Mouse (Mus musculus) thymus, adult 18-20 months (tissue): ENCODE measurements around the gene Gm9774.

Experiments
- DNase-seq, 2 experiments: peaks; one replicate each; pipeline ENCODE4 v3.0.0; 2022; ENCODE audit warnings: mixed read lengths in 2 of 2

The Gm9774 gene

DNA sequence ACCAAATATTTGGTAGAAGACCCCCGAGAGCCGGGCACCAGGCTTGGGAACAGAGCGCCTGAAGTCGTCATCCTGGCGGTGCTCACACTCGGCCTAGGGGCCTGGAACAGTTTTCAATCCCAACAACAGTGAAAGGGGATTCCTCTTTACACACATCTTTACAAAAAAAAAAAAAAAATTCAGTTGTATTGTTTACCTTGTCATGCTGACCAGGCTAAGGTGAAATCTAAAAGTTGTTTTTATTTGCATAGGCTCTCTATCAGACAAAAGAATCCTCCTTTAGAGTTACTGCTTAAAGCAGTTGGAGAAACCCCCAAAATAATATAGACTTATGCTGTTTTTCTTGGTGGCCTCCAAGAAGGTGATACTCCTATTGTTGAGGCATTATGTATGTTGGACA is at the start of gene Gm9774:
Gene Gm9774, minus strand, starts transcription at position 101 of the 400 bp plus-strand sequence.
- DNase-seq, result no peak

GRCm38 (mm10) chr3:92470111-92470510 is 40.9 kb upstream of the Gm9774 start:
- no peak for DNase-seq

- no peak for DNase-seq
Measured at GRCm38 (mm10) chr3:92467424-92467823, 38.2 kb upstream of the Gm9774 start.

- no peak for DNase-seq
Measured at GRCm38 (mm10) chr3:92466576-92466975, 37.4 kb upstream of the Gm9774 start.

DNA sequence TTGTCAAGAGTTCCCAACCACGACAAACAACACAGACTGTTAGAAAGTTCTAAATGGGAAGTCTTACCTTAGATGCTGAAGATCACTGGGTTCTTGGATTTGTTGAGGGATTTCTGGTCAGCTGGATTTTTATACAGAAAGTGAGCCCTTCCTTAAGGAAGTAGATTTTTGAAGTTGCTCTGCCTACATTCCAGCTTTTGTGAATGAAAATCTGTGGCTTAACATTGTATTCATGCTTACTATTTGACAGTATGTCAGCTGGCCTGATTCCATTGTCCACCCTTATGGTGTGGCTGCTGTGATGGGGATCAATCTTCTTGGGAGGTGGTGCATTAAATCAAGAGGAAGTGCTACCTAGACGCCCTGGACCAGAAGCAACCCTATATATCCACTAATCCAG is 29.4 kb upstream of the Gm9774 start, which contains the start of gene Sprr3:
Gene Sprr3, minus strand, starts transcription at position 101 of the 400 bp plus-strand sequence.
- no peak for DNase-seq

DNA sequence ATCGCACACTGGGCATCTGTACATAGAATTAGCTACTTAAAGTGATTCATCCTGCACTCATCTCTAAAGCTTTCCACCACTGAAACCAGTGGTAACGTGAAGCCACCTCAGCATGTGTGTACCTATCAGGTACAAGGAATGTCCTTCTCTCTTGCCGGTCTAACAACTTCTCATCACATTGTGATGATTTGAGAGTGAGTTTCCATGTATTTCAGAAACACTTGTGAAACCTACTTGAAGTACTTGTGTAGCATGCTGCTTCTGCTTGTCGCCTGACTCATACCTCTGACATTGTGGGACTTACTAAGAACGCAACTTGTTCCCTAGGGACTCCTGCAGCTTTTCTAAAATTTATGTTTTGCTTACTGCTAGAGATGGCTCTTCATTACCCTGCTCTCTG is 25.9 kb upstream of the Gm9774 start:
- DNase-seq, result no peak

DNA sequence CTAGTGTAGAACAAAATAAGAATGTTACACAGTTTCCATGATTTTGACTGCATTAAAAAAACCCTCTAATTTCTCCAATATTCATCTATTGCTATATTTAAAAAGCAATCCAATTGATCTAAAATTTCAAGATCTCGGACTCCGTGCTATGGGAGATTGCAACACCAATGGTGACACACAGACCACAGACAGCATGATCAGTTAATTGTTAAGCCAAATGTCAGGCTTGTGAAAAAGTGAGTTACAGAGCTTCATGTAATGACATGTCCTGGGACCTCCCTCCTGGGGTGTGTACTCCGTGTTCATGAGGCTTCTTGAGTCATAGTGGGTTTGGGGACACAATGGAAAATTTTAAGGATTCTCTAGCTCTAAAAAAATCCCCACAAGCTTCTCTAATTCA is 11.0 kb upstream of the Gm9774 start:
- DNase-seq, result no peak

DNA sequence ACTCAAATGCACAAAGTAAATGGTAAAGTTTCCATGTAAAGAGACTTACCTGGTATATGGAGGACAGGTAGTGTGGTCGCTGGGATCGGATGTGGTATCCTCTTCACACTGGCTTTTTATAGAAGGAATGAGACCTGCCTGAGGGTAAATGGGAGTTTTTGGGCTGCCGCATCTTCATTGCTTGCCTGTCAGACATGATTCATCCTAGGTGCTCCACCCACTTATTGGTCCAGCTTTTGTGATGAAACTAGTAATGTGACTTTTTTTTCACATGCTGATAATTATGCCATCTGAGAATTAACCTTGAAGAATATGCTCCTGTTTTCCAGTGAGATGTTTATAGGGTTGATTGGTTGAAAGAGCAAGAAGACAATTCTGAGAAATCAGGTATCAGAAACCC is 9.5 kb upstream of the Gm9774 start, which contains the start of gene Sprr1b:
Gene Sprr1b, minus strand, starts transcription at position 101 of the 400 bp plus-strand sequence.
- DNase-seq, result no peak

GRCm38 (mm10) chr3:92432282-92432681 is 3.1 kb upstream of the Gm9774 start, which contains the start of gene Sprr2k:
TSS of gene Sprr2k (plus strand) at chr3:92432582.
- no peak for DNase-seq

GRCm38 (mm10) chr3:92417782-92418181 is 11.4 kb downstream of the Gm9774 start, which contains the start of gene Sprr2j-ps:
TSS of gene Sprr2j-ps (plus strand) at chr3:92418082.
- DNase-seq, result no peak

DNA sequence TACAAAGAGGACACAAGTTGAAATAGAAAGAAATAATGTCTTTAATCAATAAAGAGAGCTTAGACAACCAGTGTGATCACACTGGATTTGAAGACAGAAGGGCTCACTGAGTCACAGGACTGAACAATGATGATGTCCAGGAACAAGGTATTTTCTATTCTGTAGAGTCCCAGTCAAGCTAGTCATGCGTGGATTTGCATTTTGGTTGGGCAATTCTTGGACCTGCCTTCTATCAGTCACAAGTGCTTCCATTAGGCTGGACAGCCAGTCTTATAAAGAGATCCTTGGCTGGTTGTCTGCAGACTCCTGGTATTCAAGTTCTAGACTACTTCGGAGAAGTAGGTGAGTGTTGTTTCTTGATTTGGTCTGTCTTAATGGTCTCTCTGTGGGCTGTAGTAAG is 21.5 kb downstream of the Gm9774 start, which contains the start of gene Sprr2i:
Gene Sprr2i, plus strand, starts transcription at position 301 of the 400 bp plus-strand sequence.
- DNase-seq, result no peak

- DNase-seq, result no peak
Measured at GRCm38 (mm10) chr3:92394301-92394700, 34.9 kb downstream of the Gm9774 start.

- no peak for DNase-seq
Measured at GRCm38 (mm10) chr3:92385385-92385784, 43.8 kb downstream of the Gm9774 start, which contains the start of gene Sprr2h. TSS of gene Sprr2h (plus strand) at chr3:92385685.
